Mouse (Mus musculus) liver, embryonic 14.5 days (tissue): ENCODE data around the gene Nfatc2. TPM values are rescaled to one million over a fixed set of nuclear protein-coding genes. Genes with fewer than 3 reads are reported as not detected.

Source experiments
- ATAC-seq: fragments of 200-750 bp; cut with Nextera tagmentation; 2 replicates; pipeline ENCODE4 v1.8.0; 2017; ENCODE audit warnings: moderate number of reproducible peaks, mild to moderate bottlenecking, moderate library complexity; ENCODE audit not compliant: insufficient read depth
- DNase-seq, 3 experiments: peaks; one replicate each; pipeline ENCODE4 v3.0.0-alpha.2; 2012 to 2013; ENCODE audit warnings: low read depth in 3 of 3, low spot score in 3 of 3
- H3K27ac ChIP-seq: fragments of 300-500 bp; sonication (generic); 2 replicates; pipeline ENCODE4 v1.5.1; 2014; ENCODE audit warnings: moderate library complexity, mild to moderate bottlenecking, control low read depth, inconsistent platforms
- H3K27me3 ChIP-seq: fragments of 300-500 bp; sonication (generic); 2 replicates; pipeline ENCODE4 v1.6.1; 2014; ENCODE audit warnings: mild to moderate bottlenecking, low read length, moderate library complexity; ENCODE audit not compliant: control insufficient read depth, insufficient read depth
- H3K36me3 ChIP-seq: fragments of 300-500 bp; sonication (generic); replicated peaks from 2 replicates; pipeline ENCODE4 v1.6.1; 2014; ENCODE audit warnings: low read depth; ENCODE audit not compliant: control insufficient read depth, insufficient read depth
- H3K4me1 ChIP-seq, 2 experiments: fragments of 200-500 bp in 1 of 2; fragments of 300-500 bp in 1 of 2; sonication (generic) in 1 of 2; replicated peaks; 2 replicates each; pipeline ENCODE4 v1.6.1; 2012 to 2014; ENCODE audit warnings: antibody characterized with exemption in 1 of 2, inconsistent platforms in 1 of 2, low read length in 1 of 2; ENCODE audit not compliant: control insufficient read depth in 2 of 2, insufficient read depth in 2 of 2
- H3K4me2 ChIP-seq: fragments of 300-500 bp; sonication (generic); 2 replicates; pipeline ENCODE4 v1.6.1; 2014; ENCODE audit warnings: low read depth, mild to moderate bottlenecking, control low read depth, moderate library complexity
- H3K4me3 ChIP-seq, 2 experiments: fragments of 200-500 bp in 1 of 2; fragments of 300-500 bp in 1 of 2; sonication (generic) in 1 of 2; 2 replicates each; pipeline ENCODE4 v1.5.1; 2012 to 2014; ENCODE audit warnings: low read depth in 2 of 2, low read length in 2 of 2, mild to moderate bottlenecking in 2 of 2, control low read depth in 1 of 2, inconsistent platforms in 1 of 2, moderate library complexity in 1 of 2; ENCODE audit not compliant: insufficient read depth in 1 of 2
- H3K9ac ChIP-seq: fragments of 300-500 bp; sonication (generic); replicated peaks from 2 replicates; pipeline ENCODE4 v1.6.1; 2014; ENCODE audit warnings: mild to moderate bottlenecking, control low read depth, moderate library complexity
- H3K9me3 ChIP-seq: fragments of 300-500 bp; sonication (generic); 2 replicates; pipeline ENCODE4 v1.6.1; 2016; ENCODE audit warnings: low read length, mixed read lengths; ENCODE audit not compliant: control insufficient read depth
- CTCF ChIP-seq: IDR thresholded peaks from 2 replicates; pipeline ENCODE4 v1.5.1; 2016; ENCODE audit warnings: antibody characterized with exemption, low read depth, control low read depth
- EP300 ChIP-seq: IDR thresholded peaks from 2 replicates; pipeline ENCODE4 v1.6.1; 2016; ENCODE audit warnings: antibody characterized with exemption, low read depth
- WGBS: fragments of 180-500 bp; shearing (Covaris S2); extraction: QIAGEN DNeasy Blood & Tissue Kit; methylation state at CpG from one replicate; pipeline ENCODE4 v1.1.7; 2014; ENCODE audit not compliant: insufficient replicate concordance; 5-methylcytosine and 5-hydroxymethylcytosine counted together
- polyA plus RNA-seq, 2 experiments: library from polyadenylated mRNA; depleted of rRNA in 1 of 2; stranded (reverse) in 1 of 2; unstranded in 1 of 2; fragments of >200 nt; fragmentation: Nextera tagmentation in 1 of 2; extraction: Ambion mirVana in 1 of 2; gene quantifications; 2 replicates each; pipeline versions ENCODE4 v1.2.1 to v1.2.3; 2012 to 2014

The Nfatc2 gene
- polyA plus RNA-seq, 2 experiments, result 0.08 to 0.19 TPM

GRCm38 (mm10) chr2:168615160-168615559 lies 13.7 kb upstream of the Nfatc2 start:
- H3K4me3 ChIP-seq, result no peak overlapping the region
- no peak for TF ChIP-seq EP300
- TF ChIP-seq CTCF, result no peak
- DNase-seq (no peak), ATAC-seq (no peak)
- no peaks in the 10 kb centered on the region for H3K9me3 ChIP-seq
- no peaks in the 10 kb centered on the region for H3K36me3 ChIP-seq
- 69% methylated on average over 3 of the region's 3 CpGs for WGBS
- H3K4me1 ChIP-seq, result no peaks in the 10 kb centered on the region
- H3K9ac ChIP-seq, result no peak overlapping the region
- no peaks in the 10 kb centered on the region for H3K27me3 ChIP-seq
- H3K4me2 ChIP-seq, result no peak overlapping the region
- no peak overlapping the region for H3K27ac ChIP-seq

- H3K9ac ChIP-seq, result no peak overlapping the region
- H3K4me3 ChIP-seq, result no peak overlapping the region
- no peaks in the 10 kb centered on the region for H3K36me3 ChIP-seq
- H3K4me2 ChIP-seq, result no peak overlapping the region
- H3K9me3 ChIP-seq, result no peaks in the 10 kb centered on the region
- no peak overlapping the region for H3K27ac ChIP-seq
- TF ChIP-seq CTCF, result no peak
- no peak for TF ChIP-seq EP300
- no peaks in the 10 kb centered on the region for H3K4me1 ChIP-seq
- no peak for DNase-seq
- no peaks in the 10 kb centered on the region for H3K27me3 ChIP-seq
- ATAC-seq, result no peak
- 65% methylated on average over 18 of the region's 18 CpGs for WGBS
Observed at GRCm38 (mm10) chr2:168614170-168614872, 12.9 kb upstream of the Nfatc2 start.

GRCm38 (mm10) chr2:168613092-168613880 lies 11.8 kb upstream of the Nfatc2 start:
- TF ChIP-seq EP300, result no peak
- no peak for TF ChIP-seq CTCF

GRCm38 (mm10) chr2:168610941-168611340 lies 9.5 kb upstream of the Nfatc2 start:
- H3K9me3 ChIP-seq, result no peaks in the 10 kb centered on the region
- no peak overlapping the region for H3K9ac ChIP-seq
- H3K4me2 ChIP-seq, result no peak overlapping the region
- ATAC-seq (no peak), DNase-seq (no peak)
- no peak overlapping the region for H3K27ac ChIP-seq
- no peak overlapping the region for H3K4me3 ChIP-seq
- no peaks in the 10 kb centered on the region for H3K4me1 ChIP-seq
- TF ChIP-seq CTCF (no peak), EP300 (no peak)
- no peaks in the 10 kb centered on the region for H3K27me3 ChIP-seq
- no peaks in the 10 kb centered on the region for H3K36me3 ChIP-seq
- 58% methylated on average over 3 of the region's 3 CpGs for WGBS

More at GRCm38 (mm10) chr2:168613092-168613880, 11.8 kb upstream of the Nfatc2 start:
- Histone ChIP-seq H3K4me1 (no peaks in the 10 kb centered on the region), H3K27ac (no peak overlapping the region), H3K36me3 (no peaks in the 10 kb centered on the region), H3K27me3 (no peaks in the 10 kb centered on the region), H3K9ac (no peak overlapping the region), H3K9me3 (no peaks in the 10 kb centered on the region), H3K4me2 (no peak overlapping the region), H3K4me3 (no peak overlapping the region)
- WGBS, result 59% methylated on average over 13 of the region's 13 CpGs
- DNase-seq, result no peak
- no peak for ATAC-seq

GRCm38 (mm10) chr2:168609653-168610248 lies 8.3 kb upstream of the Nfatc2 start:
- Histone ChIP-seq H3K36me3 (no peaks in the 10 kb centered on the region), H3K4me1 (0 out of 4 replicates have a peak, but pooled peaks cover 0 to under 1% of the 10 kb centered on the region in 2 experiments), H3K9ac (no peak overlapping the region), H3K4me2 (no peak overlapping the region), H3K4me3 (no peak overlapping the region), H3K27me3 (no peaks in the 10 kb centered on the region), H3K9me3 (no peaks in the 10 kb centered on the region), H3K27ac (no peak overlapping the region)
- no peak for DNase-seq
- no peak for TF ChIP-seq CTCF
- WGBS, result 50% methylated on average over 6 of the region's 6 CpGs
- ATAC-seq, result no peak
